Mouse (Mus musculus): Measurements from ENCODE around the gene Timm44. TPM values are rescaled to one million over a fixed set of nuclear protein-coding genes. Genes with fewer than 3 reads are reported as not detected.
A peak's percentile ranks its signal among the peaks of the same experiment; 100 is the strongest.

Gene Timm44
- polyA plus RNA-seq (2015; fragmentation: Nextera tagmentation; extraction: Ambion mirVana) = 37.8 and 38.4 TPM in 2 replicates

GRCm38 (mm10) chr8:4275275-4276110 is at the start of gene Timm44:
Gene Timm44 (minus strand): TSS chr8:4275913.
- TF ChIP-seq EP300 (optimal IDR thresholded peaks at IDR 0.05) (no peak), CTCF (IDR thresholded peaks at IDR 0.05; ENCODE audit: low read depth) (no peak)
- WGBS = under 1% methylated on average over 39 of the region's 39 CpGs
- ATAC-seq (ENCODE audit: low FRiP score, low TSS enrichment) = peak; percentile 99
- peak within 1 kb of the TSS; percentile 74 for H3K27ac ChIP-seq (replicated peaks)
- peaks cover 8% of the 10 kb centered on the region; the same call in 1 of the 2 replicates for H3K36me3 ChIP-seq (ENCODE audit: control insufficient read depth, insufficient read depth, low read length)
- H3K4me1 ChIP-seq (replicated peaks; ENCODE audit: control insufficient read depth, insufficient read depth) = 0 out of 2 replicates have a peak, but pooled peaks cover 2% of the 10 kb centered on the region
- H3K4me3 ChIP-seq (ENCODE audit: low read depth, low read length) = peak within 1 kb of the TSS; percentile 84
- peak within 1 kb of the TSS; percentile 89 for H3K9ac ChIP-seq (ENCODE audit: low read length)
- no peaks in the 10 kb centered on the region for H3K9me3 ChIP-seq (ENCODE audit: control insufficient read depth, low read length)
- H3K27me3 ChIP-seq (ENCODE audit: control insufficient read depth, insufficient read depth, low read length) = no peaks in the 10 kb centered on the region
- H3K4me2 ChIP-seq (replicated peaks; ENCODE audit: low read depth) = peak within 1 kb of the TSS; percentile 77
- peak; percentile 96 for DNase-seq (ENCODE audit: low spot score)

- Histone ChIP-seq H3K4me3 (ENCODE audit: low read depth, low read length) (peak within 1 kb of the TSS; percentile 99), H3K4me2 (replicated peaks; ENCODE audit: low read depth) (peak within 1 kb of the TSS; percentile 53), H3K9me3 (ENCODE audit: control insufficient read depth, low read length) (no peaks in the 10 kb centered on the region), H3K27ac (replicated peaks) (peak within 1 kb of the TSS; percentile 92), H3K4me1 (replicated peaks; ENCODE audit: control insufficient read depth, insufficient read depth) (peaks cover 4% of the 10 kb centered on the region; the same call in 1 of the 2 replicates), H3K9ac (ENCODE audit: low read length) (peak within 1 kb of the TSS; percentile 98), H3K36me3 (ENCODE audit: control insufficient read depth, insufficient read depth, low read length) (peaks cover 15% of the 10 kb centered on the region), H3K27me3 (ENCODE audit: control insufficient read depth, insufficient read depth, low read length) (no peaks in the 10 kb centered on the region)
- DNase-seq (ENCODE audit: low spot score) (peak; percentile 98), ATAC-seq (ENCODE audit: low FRiP score, low TSS enrichment) (peak; percentile 99)
- WGBS = under 1% methylated on average over 64 of the region's 78 CpGs
- TF ChIP-seq CTCF (IDR thresholded peaks at IDR 0.05; ENCODE audit: low read depth) (no peak; the same call in 1 of the 2 replicates), EP300 (optimal IDR thresholded peaks at IDR 0.05) (peak; percentile 44)
These were observed 49.5 kb upstream of the Timm44 start, which contains the start of the genes Ccl25 and Elavl1 for GRCm38 (mm10) chr8:4324983-4325750. Gene Ccl25 (plus strand): TSS chr8:4325210. Gene Elavl1 (minus strand): TSS chr8:4325413.

GRCm38 (mm10) chr8:4324525-4324924 is 48.8 kb upstream of the Timm44 start:
- H3K4me2 ChIP-seq (replicated peaks; ENCODE audit: low read depth) = peak overlapping the region; percentile 53
- no peaks in the 10 kb centered on the region for H3K27me3 ChIP-seq (ENCODE audit: control insufficient read depth, insufficient read depth, low read length)
- H3K9ac ChIP-seq (ENCODE audit: low read length) = peak overlapping the region; percentile 98
- H3K36me3 ChIP-seq (ENCODE audit: control insufficient read depth, insufficient read depth, low read length) = peaks cover 14% of the 10 kb centered on the region
- peak overlapping the region; percentile 92 for H3K27ac ChIP-seq (replicated peaks)
- peak overlapping the region; percentile 99 for H3K4me3 ChIP-seq (ENCODE audit: low read depth, low read length)
- DNase-seq (ENCODE audit: low spot score) (no peak), ATAC-seq (ENCODE audit: low FRiP score, low TSS enrichment) (peak; percentile 80)
- 0% methylated on average over 42 of the region's 42 CpGs for WGBS
- TF ChIP-seq CTCF (IDR thresholded peaks at IDR 0.05; ENCODE audit: low read depth) (no peak), EP300 (optimal IDR thresholded peaks at IDR 0.05) (no peak)
- H3K4me1 ChIP-seq (replicated peaks; ENCODE audit: control insufficient read depth, insufficient read depth) = peaks cover 4% of the 10 kb centered on the region; the same call in 1 of the 2 replicates
- no peaks in the 10 kb centered on the region for H3K9me3 ChIP-seq (ENCODE audit: control insufficient read depth, low read length)

- DNase-seq (ENCODE audit: low spot score) = no peak
- no peak for TF ChIP-seq CTCF (IDR thresholded peaks at IDR 0.05; ENCODE audit: low read depth)
- TF ChIP-seq EP300 (optimal IDR thresholded peaks at IDR 0.05) = no peak
- no peak for ATAC-seq (ENCODE audit: low FRiP score, low TSS enrichment)
- H3K36me3 ChIP-seq (ENCODE audit: control insufficient read depth, insufficient read depth, low read length) = peaks cover 9% of the 10 kb centered on the region
- peak overlapping the region; percentile 99 for H3K4me3 ChIP-seq (ENCODE audit: low read depth, low read length)
- peak overlapping the region; percentile 98 for H3K9ac ChIP-seq (ENCODE audit: low read length)
- no peaks in the 10 kb centered on the region for H3K9me3 ChIP-seq (ENCODE audit: control insufficient read depth, low read length)
- WGBS = 2% methylated on average over 6 of the region's 6 CpGs
- H3K27ac ChIP-seq (replicated peaks) = no peak overlapping the region; the same call in 1 of the 2 replicates
- H3K27me3 ChIP-seq (ENCODE audit: control insufficient read depth, insufficient read depth, low read length) = no peaks in the 10 kb centered on the region
- H3K4me1 ChIP-seq (replicated peaks; ENCODE audit: control insufficient read depth, insufficient read depth) = peaks cover 4% of the 10 kb centered on the region; the same call in 1 of the 2 replicates
- peak overlapping the region; percentile 53 for H3K4me2 ChIP-seq (replicated peaks; ENCODE audit: low read depth)
These were observed 48.2 kb upstream of the Timm44 start for GRCm38 (mm10) chr8:4323917-4324316.

GRCm38 (mm10) chr8:4322470-4322869 is 46.8 kb upstream of the Timm44 start:
- Histone ChIP-seq H3K27ac (replicated peaks) (no peak overlapping the region), H3K9ac (ENCODE audit: low read length) (0 out of 2 replicates have a peak overlapping the region, but pooled peaks have one; percentile 13), H3K4me1 (replicated peaks; ENCODE audit: control insufficient read depth, insufficient read depth) (peaks cover 4% of the 10 kb centered on the region; the same call in 1 of the 2 replicates), H3K4me2 (replicated peaks; ENCODE audit: low read depth) (no peak overlapping the region), H3K36me3 (ENCODE audit: control insufficient read depth, insufficient read depth, low read length) (no peaks in the 10 kb centered on the region; the same call in 1 of the 2 replicates), H3K4me3 (ENCODE audit: low read depth, low read length) (no peak overlapping the region), H3K27me3 (ENCODE audit: control insufficient read depth, insufficient read depth, low read length) (no peaks in the 10 kb centered on the region), H3K9me3 (ENCODE audit: control insufficient read depth, low read length) (no peaks in the 10 kb centered on the region)
- ATAC-seq (ENCODE audit: low FRiP score, low TSS enrichment) (no peak), DNase-seq (ENCODE audit: low spot score) (peak; percentile 79)
- peak; percentile 94 for TF ChIP-seq CTCF (IDR thresholded peaks at IDR 0.05; ENCODE audit: low read depth)
- TF ChIP-seq EP300 (optimal IDR thresholded peaks at IDR 0.05) = no peak
- WGBS = 24% methylated on average over 2 of the region's 2 CpGs

Measured in stomach, postnatal 0 days (tissue).